Mouse (Mus musculus): ENCODE measurements around the gene Vps37c.

- no peak for TF ChIP-seq GATA1 (IDR thresholded peaks at IDR 0.05; ENCODE audit: low read depth, low read length)
- TF ChIP-seq POLR2A (IDR thresholded peaks at IDR 0.05; ENCODE audit: control insufficient read depth in 1 of 2, insufficient read depth in 1 of 2, low read depth in 1 of 2, low read length in 2 of 2, poor library complexity in 1 of 2): no peak
- no peak for TF ChIP-seq CTCF (IDR thresholded peaks at IDR 0.05 in 2 of 3, conservative IDR thresholded peaks at IDR 0.05 in 1 of 3; ENCODE audit: control insufficient read depth in 1 of 3, insufficient read depth in 1 of 3, low read depth in 2 of 3, low read length in 3 of 3, poor library complexity in 1 of 3, severe bottlenecking in 1 of 3)
- TF ChIP-seq CHD1 (IDR thresholded peaks at IDR 0.05; ENCODE audit: low read depth, low read length): no peak
- TF ChIP-seq MYB (IDR thresholded peaks at IDR 0.05; ENCODE audit: low read depth, low read length): no peak
- TF ChIP-seq GABPA (IDR thresholded peaks at IDR 0.05; ENCODE audit: low read depth, low read length): no peak
- TF ChIP-seq BHLHE40 (IDR thresholded peaks at IDR 0.05; ENCODE audit: borderline replicate concordance, low read depth, low read length): no peak
- TF ChIP-seq TAL1 (IDR thresholded peaks at IDR 0.05; ENCODE audit: low read length): no peak
- no peak for TF ChIP-seq POLR2AphosphoS5 (IDR thresholded peaks at IDR 0.05; ENCODE audit: borderline replicate concordance, low read depth, low read length)
- no peak for TF ChIP-seq EP300 (IDR thresholded peaks at IDR 0.05; ENCODE audit: low read depth in 1 of 2, low read length in 2 of 2)
These were observed 11.9 kb upstream of the Vps37c start for GRCm38 (mm10) chr19:10676656-10677055.

Data from MEL (cell line).